Mouse (Mus musculus): ENCODE data around the gene N4bp2l2.
"Not testable (repeated sequence)": the region's sequence is repeated elsewhere in the genome, so short reads cannot be mapped to it uniquely, and the experiment has no call there.

The N4bp2l2 gene

GRCm38 (mm10) chr5:150644926-150645325 lies 21.1 kb downstream of the N4bp2l2 start:
- ATAC-seq (ENCODE audit: insufficient number of reproducible peaks, low FRiP score, low TSS enrichment), result no peak

GRCm38 (mm10) chr5:150643390-150643789 lies 22.6 kb downstream of the N4bp2l2 start:
- not testable (repeated sequence) for ATAC-seq (ENCODE audit: insufficient number of reproducible peaks, low FRiP score, low TSS enrichment)

DNA sequence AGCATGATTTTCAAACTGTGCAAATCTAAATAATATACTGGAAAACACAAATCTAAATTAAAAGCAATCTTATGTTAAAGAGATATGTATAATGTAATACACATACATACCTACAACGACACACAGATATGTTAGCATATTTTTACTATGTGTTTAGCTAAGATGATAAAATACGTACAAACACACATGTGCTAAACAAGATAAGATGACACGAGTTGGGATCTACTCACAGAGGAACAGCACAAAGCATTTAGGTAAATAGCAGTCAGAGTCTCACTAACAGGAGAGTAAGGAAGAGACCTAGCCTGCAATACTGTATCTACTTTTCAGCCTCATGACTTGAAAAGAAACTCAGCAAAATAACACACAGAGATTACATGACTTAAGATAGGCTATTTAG lies 24.5 kb downstream of the N4bp2l2 start:
- ATAC-seq (ENCODE audit: insufficient number of reproducible peaks, low FRiP score, low TSS enrichment), result no peak

DNA sequence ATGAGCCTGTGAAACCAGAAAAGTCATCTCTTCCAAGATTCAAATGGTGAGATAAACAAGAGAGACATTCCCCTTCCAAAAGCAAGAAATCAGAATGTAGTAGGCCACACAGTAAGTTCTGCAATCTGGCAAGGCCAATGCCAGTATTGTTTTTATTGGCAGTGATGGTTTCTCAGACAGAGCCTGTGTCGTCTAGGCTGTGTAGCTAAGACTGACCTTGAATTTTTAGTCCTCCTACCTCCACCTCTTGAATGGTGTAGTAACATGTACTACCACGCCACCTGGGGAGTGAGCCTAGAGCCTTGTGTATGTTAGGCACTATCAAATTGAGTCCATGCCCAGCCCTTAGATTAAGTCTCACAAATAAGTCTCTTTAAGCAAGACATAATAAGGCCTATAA lies 36.3 kb downstream of the N4bp2l2 start:
- ATAC-seq (ENCODE audit: insufficient number of reproducible peaks, low FRiP score, low TSS enrichment), result no peak

DNA sequence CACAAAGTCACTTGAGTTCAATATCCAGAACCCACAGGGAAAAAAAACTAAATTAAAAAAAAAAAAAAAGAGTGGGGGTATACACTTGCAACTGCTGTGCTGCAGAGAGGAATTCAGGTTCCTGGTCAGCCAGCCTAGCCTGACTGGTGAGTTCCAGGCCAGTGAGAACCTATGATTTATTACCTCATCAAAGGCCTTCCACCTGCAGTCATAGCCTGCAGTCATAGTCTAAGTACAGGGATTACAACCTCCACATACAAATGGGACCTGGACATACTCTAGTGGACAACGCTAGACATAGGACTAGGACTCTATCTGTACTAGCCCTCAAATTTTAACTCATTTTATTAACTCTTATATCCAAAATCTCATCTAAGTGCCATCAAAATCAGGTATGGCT lies 36.7 kb downstream of the N4bp2l2 start:
- ATAC-seq (ENCODE audit: insufficient number of reproducible peaks, low FRiP score, low TSS enrichment), result no peak

GRCm38 (mm10) chr5:150625528-150625927 lies 40.5 kb downstream of the N4bp2l2 start:
- no peak for ATAC-seq (ENCODE audit: insufficient number of reproducible peaks, low FRiP score, low TSS enrichment)

- ATAC-seq (ENCODE audit: insufficient number of reproducible peaks, low FRiP score, low TSS enrichment), result no peak
These were observed 43.2 kb downstream of the N4bp2l2 start for GRCm38 (mm10) chr5:150622792-150623191.

GRCm38 (mm10) chr5:150621592-150621991 lies 44.4 kb downstream of the N4bp2l2 start:
- no peak for ATAC-seq (ENCODE audit: insufficient number of reproducible peaks, low FRiP score, low TSS enrichment)

DNA sequence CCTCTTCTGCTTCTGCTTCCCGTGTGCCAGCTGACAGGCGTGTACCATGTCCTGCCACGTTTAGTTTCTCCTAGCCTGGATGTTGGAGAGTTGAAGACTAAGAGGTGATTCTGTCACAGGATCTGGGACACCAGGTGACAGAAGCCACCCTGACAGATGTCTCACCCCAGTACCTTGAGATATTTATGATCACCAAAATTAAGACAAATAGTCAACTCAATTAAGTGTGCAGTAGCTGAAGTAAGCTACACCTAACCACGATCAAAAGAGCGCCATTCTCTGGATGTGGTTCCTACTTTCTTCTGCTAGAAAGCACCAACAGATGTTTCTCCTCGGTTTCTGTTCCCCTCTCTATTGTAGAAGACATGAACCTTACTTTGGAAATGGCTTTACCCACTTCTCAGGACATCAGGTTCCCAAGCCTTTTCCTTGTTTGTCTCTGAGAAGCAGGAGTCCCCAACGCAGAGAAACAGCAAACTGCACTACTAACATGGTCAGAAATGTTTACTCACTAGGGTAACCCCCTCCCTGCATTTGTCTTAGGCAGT lies 45.3 kb downstream of the N4bp2l2 start:
- no peak for ATAC-seq (ENCODE audit: insufficient number of reproducible peaks, low FRiP score, low TSS enrichment)

DNA sequence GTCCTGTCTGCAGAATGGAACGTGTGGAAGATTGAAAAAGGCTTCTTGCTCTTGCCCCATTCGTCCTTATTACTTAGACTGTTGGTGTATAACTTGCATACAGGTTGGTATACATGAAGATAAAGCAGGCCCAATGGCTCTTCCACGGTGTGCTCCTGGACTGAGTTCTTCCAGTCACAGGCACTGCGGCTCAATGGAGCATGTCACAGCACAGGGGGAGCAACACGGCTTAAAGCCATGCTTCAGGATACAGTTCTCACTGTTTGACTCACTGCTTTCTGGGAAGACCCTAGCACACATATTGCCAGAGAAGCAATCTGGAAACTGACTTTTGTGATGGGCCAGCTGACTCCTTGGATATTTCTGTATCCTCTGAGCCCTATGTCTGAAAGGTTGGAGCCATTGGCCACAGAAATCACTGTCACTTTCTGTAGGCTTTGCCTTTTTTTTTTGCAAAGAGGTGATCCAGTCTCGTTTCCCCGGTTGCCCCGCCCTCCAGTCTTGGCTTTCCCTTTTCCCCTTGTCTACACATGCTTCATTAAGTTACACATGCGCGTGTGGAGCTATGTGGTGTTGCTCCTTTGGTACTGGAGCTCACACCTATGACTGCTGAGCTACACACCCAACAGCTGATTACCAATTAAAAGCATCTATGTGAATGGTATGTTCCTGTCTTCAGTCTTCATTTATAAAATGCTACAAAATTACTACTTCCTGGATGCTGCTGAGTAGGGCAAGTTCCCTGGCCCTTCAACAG lies 47.2 kb downstream of the N4bp2l2 start:
- no peak for ATAC-seq (ENCODE audit: insufficient number of reproducible peaks, low FRiP score, low TSS enrichment)

- no peak for ATAC-seq (ENCODE audit: insufficient number of reproducible peaks, low FRiP score, low TSS enrichment)
These were observed 49.3 kb downstream of the N4bp2l2 start for GRCm38 (mm10) chr5:150616731-150617130.

DNA sequence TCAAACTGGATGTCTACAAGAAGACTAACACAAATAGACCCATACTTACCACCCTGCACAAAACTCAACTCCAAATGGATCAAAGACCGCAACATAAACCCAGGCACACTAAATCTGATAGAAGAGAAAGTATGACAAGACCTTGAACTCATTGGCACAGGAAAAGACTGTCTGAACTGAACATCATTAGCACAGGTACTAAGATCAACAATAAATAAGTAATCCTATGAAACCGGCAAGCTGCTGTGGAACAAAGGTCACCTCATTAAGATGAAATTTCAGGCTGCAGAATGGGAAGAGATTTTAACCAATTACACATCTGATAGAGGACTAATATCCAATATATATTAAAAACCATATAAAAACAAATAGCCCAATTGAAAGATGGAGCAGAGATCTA lies 49.8 kb downstream of the N4bp2l2 start:
- ATAC-seq (ENCODE audit: insufficient number of reproducible peaks, low FRiP score, low TSS enrichment), result no peak

DNA sequence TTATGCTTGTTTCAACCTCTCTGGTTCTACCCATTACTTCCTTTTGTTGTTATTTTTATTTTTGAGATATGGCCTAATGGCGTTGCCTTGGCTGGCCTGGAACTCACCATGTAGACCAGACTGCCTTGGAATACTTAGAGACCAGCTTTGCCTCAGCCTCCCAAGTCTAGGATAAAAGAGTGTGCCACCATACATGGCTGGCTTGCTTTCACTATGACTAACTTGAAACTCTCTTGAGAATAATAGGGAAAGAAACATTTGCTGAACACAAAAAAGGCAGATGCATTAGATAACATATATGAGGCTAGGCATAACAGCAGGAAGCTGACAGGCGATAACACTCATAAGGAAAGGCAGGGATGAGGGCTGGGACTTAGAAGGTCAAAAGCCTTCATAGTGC lies 51.9 kb downstream of the N4bp2l2 start:
- no peak for ATAC-seq (ENCODE audit: insufficient number of reproducible peaks, low FRiP score, low TSS enrichment)

GRCm38 (mm10) chr5:150611697-150612096 lies 54.3 kb downstream of the N4bp2l2 start:
- no peak for ATAC-seq (ENCODE audit: insufficient number of reproducible peaks, low FRiP score, low TSS enrichment)

GRCm38 (mm10) chr5:150611136-150611535 lies 54.8 kb downstream of the N4bp2l2 start:
- ATAC-seq (ENCODE audit: insufficient number of reproducible peaks, low FRiP score, low TSS enrichment), result no peak

DNA sequence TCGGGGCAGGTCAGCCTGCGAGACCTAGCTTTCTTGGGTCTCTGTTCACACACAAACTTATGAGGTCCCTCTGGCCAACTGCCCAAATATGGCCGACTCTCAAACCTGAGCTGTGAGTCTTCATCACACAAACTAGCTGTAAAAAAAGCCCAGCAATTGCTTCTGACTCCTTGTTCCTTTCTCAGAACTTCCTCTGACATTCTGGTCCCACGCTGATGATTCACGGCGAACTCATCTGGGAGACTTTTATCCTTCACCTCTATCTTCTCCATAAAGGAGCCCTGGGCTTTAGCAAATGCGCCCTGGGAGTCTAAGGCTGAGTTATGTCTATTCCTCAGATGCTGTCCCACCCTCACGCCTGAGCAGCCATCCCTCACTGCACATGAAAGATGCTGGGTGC lies 58.4 kb downstream of the N4bp2l2 start:
- ATAC-seq (ENCODE audit: insufficient number of reproducible peaks, low FRiP score, low TSS enrichment), result no peak

GRCm38 (mm10) chr5:150606131-150606530 lies 59.9 kb downstream of the N4bp2l2 start:
- no peak for ATAC-seq (ENCODE audit: insufficient number of reproducible peaks, low FRiP score, low TSS enrichment)

GRCm38 (mm10) chr5:150601441-150602230 lies 64.3 kb downstream of the N4bp2l2 start:
- ATAC-seq (ENCODE audit: insufficient number of reproducible peaks, low FRiP score, low TSS enrichment), result no peak

GRCm38 (mm10) chr5:150600554-150601440 lies 65.2 kb downstream of the N4bp2l2 start:
- ATAC-seq (ENCODE audit: insufficient number of reproducible peaks, low FRiP score, low TSS enrichment), result no peak
